Mouse (Mus musculus) testis, adult 2 months (tissue): ENCODE data around the gene Cd59b.

Experiments
- CTCF ChIP-seq: fragments of 200-500 bp; IDR thresholded peaks from 2 replicates; pipeline ENCODE4 v1.5.1; 2012; ENCODE audit warnings: low read depth, mild to moderate bottlenecking, inconsistent platforms, low read length, moderate library complexity; ENCODE audit not compliant: control insufficient read depth, insufficient read depth, insufficient replicate concordance
- POLR2A ChIP-seq: fragments of 200-500 bp; IDR thresholded peaks from 2 replicates; pipeline ENCODE4 v1.6.1; 2012; ENCODE audit warnings: low read depth, mild to moderate bottlenecking, inconsistent platforms, low read length, moderate library complexity; ENCODE audit not compliant: control insufficient read depth

- TF ChIP-seq POLR2A (no peak), CTCF (no peak)
Measured at GRCm38 (mm10) chr2:104104800-104105199, 35.2 kb downstream of the Cd59b start.
